Mouse (Mus musculus): ENCODE measurements around the gene Snd1. TPM values are rescaled to one million over a fixed set of nuclear protein-coding genes. Genes with fewer than 3 reads are reported as not detected.

Gene Snd1
- polyA plus RNA-seq, 1 experiment from 2014 or later, result 113 TPM

- no peaks in the 10 kb centered on the region for H3K4me1 ChIP-seq (ENCODE audit: control insufficient read depth, insufficient read depth, low read length)
- peak overlapping the region; percentile 25; the same call in 1 of the 2 replicates for H3K9ac ChIP-seq (replicated peaks; ENCODE audit: low read depth, low read length)
- H3K27me3 ChIP-seq (ENCODE audit: control insufficient read depth, insufficient read depth, low read length), result peaks cover 14% of the 10 kb centered on the region
- no peaks in the 10 kb centered on the region for H3K36me3 ChIP-seq (ENCODE audit: control insufficient read depth, insufficient read depth, low read length)
- ATAC-seq (ENCODE audit: insufficient number of reproducible peaks, insufficient read depth, low FRiP score, low read depth), result peak; percentile 39; the same call in 1 of the 2 replicates
- peak overlapping the region; percentile 61 for H3K4me3 ChIP-seq (ENCODE audit: low read depth, low read length)
- no peaks in the 10 kb centered on the region for H3K9me3 ChIP-seq (ENCODE audit: control insufficient read depth, low read depth, low read length)
- no peak overlapping the region for H3K27ac ChIP-seq (ENCODE audit: low read length)
- WGBS, result 1% methylated on average over 39 of the region's 43 CpGs
- H3K4me2 ChIP-seq (replicated peaks; ENCODE audit: low read depth, low read length), result peak overlapping the region; percentile 100
Measured at GRCm38 (mm10) chr6:28833380-28833822, 358.5 kb downstream of the Snd1 start.

DNA sequence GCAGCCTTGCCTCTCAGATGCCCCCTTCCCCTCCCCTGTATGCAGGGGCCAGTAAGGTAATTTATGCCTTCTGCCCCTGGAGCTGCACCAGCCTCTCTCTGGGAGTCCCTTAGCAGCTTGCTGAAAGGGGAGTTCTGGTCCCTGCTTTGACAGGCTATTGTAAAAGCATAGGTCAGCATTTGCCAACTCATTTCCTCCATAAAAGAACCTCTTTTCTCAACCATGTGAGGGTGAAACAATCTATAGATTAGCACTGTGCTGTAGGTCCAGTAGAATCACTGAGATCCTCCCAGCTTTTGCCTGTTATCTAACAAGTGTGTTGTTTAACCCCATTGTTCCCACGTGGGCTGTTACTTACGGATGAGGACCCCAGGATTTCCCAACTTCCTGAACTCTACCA, 359.1 kb downstream of the Snd1 start:
- H3K4me3 ChIP-seq (ENCODE audit: low read depth, low read length), result 0 out of 2 replicates have a peak overlapping the region, but pooled peaks have one; percentile 61
- WGBS, result 80% methylated on average over 2 of the region's 2 CpGs

DNA sequence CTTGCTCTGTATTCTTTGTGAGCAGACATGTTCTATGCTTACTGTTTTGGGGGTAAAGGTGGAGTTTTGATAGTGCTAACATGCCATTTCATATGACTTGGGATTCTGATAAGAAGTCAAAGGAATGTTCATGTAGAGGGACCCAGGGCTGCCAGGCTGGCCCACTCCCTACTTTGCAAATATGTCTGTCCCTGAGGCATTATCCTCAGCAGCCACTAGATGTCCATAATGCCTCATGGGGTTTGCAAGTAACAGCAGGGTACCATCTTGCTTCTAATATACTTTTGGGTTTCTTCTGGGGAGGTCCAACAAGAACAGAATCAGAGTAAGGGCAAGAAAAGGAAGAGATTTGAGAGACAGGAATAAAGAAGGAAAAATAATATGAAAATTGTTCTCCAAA, 361.7 kb downstream of the Snd1 start:
- Histone ChIP-seq H3K4me2 (replicated peaks; ENCODE audit: low read depth, low read length) (no peak overlapping the region), H3K27me3 (ENCODE audit: control insufficient read depth, insufficient read depth, low read length) (no peaks in the 10 kb centered on the region), H3K27ac (ENCODE audit: low read length) (no peak overlapping the region), H3K9ac (replicated peaks; ENCODE audit: low read depth, low read length) (no peak overlapping the region), H3K9me3 (ENCODE audit: control insufficient read depth, low read depth, low read length) (no peaks in the 10 kb centered on the region), H3K36me3 (ENCODE audit: control insufficient read depth, insufficient read depth, low read length) (no peaks in the 10 kb centered on the region), H3K4me1 (ENCODE audit: control insufficient read depth, insufficient read depth, low read length) (no peaks in the 10 kb centered on the region), H3K4me3 (ENCODE audit: low read depth, low read length) (no peak overlapping the region)
- no peak for ATAC-seq (ENCODE audit: insufficient number of reproducible peaks, insufficient read depth, low FRiP score, low read depth)

More for the DNA sequence above, 359.1 kb downstream of the Snd1 start:
- Histone ChIP-seq H3K9ac (replicated peaks; ENCODE audit: low read depth, low read length) (no peak overlapping the region), H3K36me3 (ENCODE audit: control insufficient read depth, insufficient read depth, low read length) (no peaks in the 10 kb centered on the region), H3K27me3 (ENCODE audit: control insufficient read depth, insufficient read depth, low read length) (peaks cover 14% of the 10 kb centered on the region), H3K4me1 (ENCODE audit: control insufficient read depth, insufficient read depth, low read length) (no peaks in the 10 kb centered on the region), H3K4me2 (replicated peaks; ENCODE audit: low read depth, low read length) (peak overlapping the region; percentile 100), H3K27ac (ENCODE audit: low read length) (no peak overlapping the region), H3K9me3 (ENCODE audit: control insufficient read depth, low read depth, low read length) (no peaks in the 10 kb centered on the region)
- ATAC-seq (ENCODE audit: insufficient number of reproducible peaks, insufficient read depth, low FRiP score, low read depth), result no peak

DNA sequence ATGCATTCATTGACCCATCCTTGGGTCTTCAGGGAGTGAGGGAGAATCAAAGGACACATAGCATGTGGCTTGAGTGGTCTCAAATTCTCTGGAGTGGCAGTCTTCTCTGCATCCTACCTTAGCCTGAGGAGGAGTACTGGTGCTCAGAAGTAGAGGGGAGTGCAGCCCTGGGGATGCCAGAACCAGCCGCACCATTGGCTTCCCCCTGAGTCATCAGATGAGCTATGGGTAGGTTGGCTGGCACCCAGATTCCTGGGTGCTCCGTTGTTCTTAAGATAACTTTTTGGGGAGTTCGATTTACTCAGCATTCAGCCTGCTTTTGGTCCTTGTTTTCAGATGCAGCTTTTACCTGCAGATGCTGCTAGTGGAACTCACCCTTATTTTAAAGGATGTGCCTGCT, 366.6 kb downstream of the Snd1 start:
- no peak for ATAC-seq (ENCODE audit: insufficient number of reproducible peaks, insufficient read depth, low FRiP score, low read depth)
- Histone ChIP-seq H3K36me3 (ENCODE audit: control insufficient read depth, insufficient read depth, low read length) (no peaks in the 10 kb centered on the region), H3K9ac (replicated peaks; ENCODE audit: low read depth, low read length) (no peak overlapping the region), H3K27ac (ENCODE audit: low read length) (no peak overlapping the region), H3K4me1 (ENCODE audit: control insufficient read depth, insufficient read depth, low read length) (no peaks in the 10 kb centered on the region), H3K27me3 (ENCODE audit: control insufficient read depth, insufficient read depth, low read length) (no peaks in the 10 kb centered on the region), H3K4me3 (ENCODE audit: low read depth, low read length) (no peak overlapping the region), H3K4me2 (replicated peaks; ENCODE audit: low read depth, low read length) (no peak overlapping the region), H3K9me3 (ENCODE audit: control insufficient read depth, low read depth, low read length) (no peaks in the 10 kb centered on the region)
- 83% methylated on average over 3 of the region's 3 CpGs for WGBS

DNA sequence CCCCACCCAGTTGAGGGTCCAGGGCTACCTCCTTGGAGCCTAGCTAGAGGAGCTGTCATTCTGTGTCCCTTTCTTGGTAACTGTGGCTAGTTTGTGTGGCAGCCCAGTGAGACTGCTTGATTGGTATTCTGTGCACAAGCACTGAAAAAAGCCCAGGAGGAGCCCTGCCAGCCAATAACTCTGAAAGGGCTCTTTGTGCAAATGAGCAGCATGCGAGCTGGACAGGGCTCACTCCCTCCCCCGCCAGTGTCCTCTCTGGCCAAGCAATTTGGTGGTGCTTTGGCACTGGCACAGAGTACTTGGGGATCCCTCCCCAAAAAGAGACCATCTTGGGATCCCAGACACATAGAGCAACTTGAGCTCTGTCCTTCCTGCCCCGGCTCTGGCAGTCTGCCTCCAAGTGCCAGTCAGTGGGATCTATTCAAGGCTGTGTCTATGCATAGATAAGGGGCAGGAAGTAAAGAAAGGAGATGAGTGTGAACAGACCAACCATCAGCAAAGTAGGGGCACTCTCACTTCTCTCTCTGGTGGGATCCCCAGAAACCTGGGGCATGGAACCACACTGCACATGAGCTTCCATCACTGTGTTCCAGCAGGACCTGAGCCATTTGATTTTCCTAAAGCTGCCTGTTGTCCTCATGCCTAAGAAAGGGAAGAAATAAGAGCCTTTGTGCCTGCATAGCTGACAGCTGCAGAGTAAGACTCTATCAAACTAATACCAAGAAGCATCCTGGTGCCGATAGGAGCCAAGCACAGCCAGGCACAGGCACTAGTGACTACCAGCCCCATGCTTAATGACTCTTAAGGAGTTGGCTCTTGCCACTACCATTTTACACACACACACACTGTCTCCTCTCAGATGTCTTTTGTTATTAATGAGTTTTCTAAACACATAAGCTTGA, 367.7 kb downstream of the Snd1 start:
- Histone ChIP-seq H3K4me3 (ENCODE audit: low read depth, low read length) (no peak overlapping the region), H3K9me3 (ENCODE audit: control insufficient read depth, low read depth, low read length) (no peaks in the 10 kb centered on the region), H3K27ac (ENCODE audit: low read length) (no peak overlapping the region), H3K27me3 (ENCODE audit: control insufficient read depth, insufficient read depth, low read length) (no peaks in the 10 kb centered on the region), H3K4me1 (ENCODE audit: control insufficient read depth, insufficient read depth, low read length) (no peaks in the 10 kb centered on the region), H3K36me3 (ENCODE audit: control insufficient read depth, insufficient read depth, low read length) (no peaks in the 10 kb centered on the region), H3K4me2 (replicated peaks; ENCODE audit: low read depth, low read length) (no peak overlapping the region), H3K9ac (replicated peaks; ENCODE audit: low read depth, low read length) (no peak overlapping the region)
- ATAC-seq (ENCODE audit: insufficient number of reproducible peaks, insufficient read depth, low FRiP score, low read depth), result no peak; the same call in 1 of the 2 replicates
- 78% methylated on average over 4 of the region's 4 CpGs for WGBS

DNA sequence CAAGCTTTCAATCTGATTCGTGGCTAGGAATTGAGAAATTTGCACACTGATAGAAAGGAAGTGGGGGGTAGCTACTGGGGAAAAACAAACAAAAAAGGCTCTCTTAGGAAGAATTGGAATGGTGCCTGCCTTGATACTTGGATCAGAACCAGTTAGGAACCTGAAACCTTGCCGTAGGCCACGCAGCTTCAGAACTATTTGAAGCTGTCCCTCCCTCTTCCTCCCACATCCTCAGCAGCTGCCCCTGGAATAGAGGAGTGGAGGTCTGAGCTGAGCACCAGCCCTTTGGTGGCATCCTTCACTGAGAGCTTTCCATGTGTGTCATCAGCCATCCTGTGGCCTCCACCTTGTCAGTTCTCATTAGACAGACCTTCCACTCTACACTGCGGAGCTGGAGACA, 370.7 kb downstream of the Snd1 start:
- no peak overlapping the region for H3K9ac ChIP-seq (replicated peaks; ENCODE audit: low read depth, low read length)
- no peaks in the 10 kb centered on the region for H3K27me3 ChIP-seq (ENCODE audit: control insufficient read depth, insufficient read depth, low read length)
- no peaks in the 10 kb centered on the region for H3K9me3 ChIP-seq (ENCODE audit: control insufficient read depth, low read depth, low read length)
- no peak overlapping the region for H3K27ac ChIP-seq (ENCODE audit: low read length)
- WGBS, result 57% methylated on average over 4 of the region's 4 CpGs
- no peak overlapping the region for H3K4me2 ChIP-seq (replicated peaks; ENCODE audit: low read depth, low read length)
- no peak for ATAC-seq (ENCODE audit: insufficient number of reproducible peaks, insufficient read depth, low FRiP score, low read depth)
- H3K4me1 ChIP-seq (ENCODE audit: control insufficient read depth, insufficient read depth, low read length), result peaks cover 3% of the 10 kb centered on the region; the same call in 1 of the 2 replicates
- no peak overlapping the region for H3K4me3 ChIP-seq (ENCODE audit: low read depth, low read length)
- no peaks in the 10 kb centered on the region for H3K36me3 ChIP-seq (ENCODE audit: control insufficient read depth, insufficient read depth, low read length)

DNA sequence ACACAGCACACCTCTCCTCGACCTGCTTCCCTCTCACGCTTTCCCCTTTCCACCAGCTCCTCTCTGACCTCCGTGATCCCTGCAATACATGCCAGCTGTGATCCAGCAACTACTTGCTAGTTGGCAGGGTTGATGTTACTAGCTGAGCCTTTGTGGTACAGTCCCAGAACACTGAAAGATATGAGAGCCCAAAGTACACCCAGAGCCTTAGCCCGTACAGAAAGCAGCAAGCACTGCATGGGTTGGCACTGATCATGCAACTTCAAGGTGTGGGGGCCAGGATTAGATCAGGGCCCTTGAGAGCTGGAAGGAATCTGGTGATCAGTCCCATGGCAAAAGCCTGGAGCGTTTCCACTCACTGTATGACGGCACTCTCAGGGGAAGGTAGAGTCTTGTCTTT, 372.7 kb downstream of the Snd1 start:
- Histone ChIP-seq H3K4me3 (ENCODE audit: low read depth, low read length) (no peak overlapping the region), H3K9me3 (ENCODE audit: control insufficient read depth, low read depth, low read length) (no peaks in the 10 kb centered on the region), H3K9ac (replicated peaks; ENCODE audit: low read depth, low read length) (no peak overlapping the region), H3K27me3 (ENCODE audit: control insufficient read depth, insufficient read depth, low read length) (no peaks in the 10 kb centered on the region), H3K4me2 (replicated peaks; ENCODE audit: low read depth, low read length) (no peak overlapping the region), H3K4me1 (ENCODE audit: control insufficient read depth, insufficient read depth, low read length) (peaks cover 3% of the 10 kb centered on the region; the same call in 1 of the 2 replicates), H3K36me3 (ENCODE audit: control insufficient read depth, insufficient read depth, low read length) (no peaks in the 10 kb centered on the region), H3K27ac (ENCODE audit: low read length) (no peak overlapping the region)
- no peak for ATAC-seq (ENCODE audit: insufficient number of reproducible peaks, insufficient read depth, low FRiP score, low read depth)
- WGBS, result 59% methylated on average over 6 of the region's 6 CpGs

- Histone ChIP-seq H3K4me2 (replicated peaks; ENCODE audit: low read depth, low read length) (no peak overlapping the region), H3K9me3 (ENCODE audit: control insufficient read depth, low read depth, low read length) (no peaks in the 10 kb centered on the region), H3K27ac (ENCODE audit: low read length) (no peak overlapping the region), H3K4me3 (ENCODE audit: low read depth, low read length) (no peak overlapping the region), H3K4me1 (ENCODE audit: control insufficient read depth, insufficient read depth, low read length) (peaks cover 3% of the 10 kb centered on the region; the same call in 1 of the 2 replicates), H3K9ac (replicated peaks; ENCODE audit: low read depth, low read length) (no peak overlapping the region), H3K27me3 (ENCODE audit: control insufficient read depth, insufficient read depth, low read length) (no peaks in the 10 kb centered on the region), H3K36me3 (ENCODE audit: control insufficient read depth, insufficient read depth, low read length) (no peaks in the 10 kb centered on the region)
- no peak for ATAC-seq (ENCODE audit: insufficient number of reproducible peaks, insufficient read depth, low FRiP score, low read depth)
- WGBS, result 62% methylated on average over 6 of the region's 6 CpGs
Measured at GRCm38 (mm10) chr6:28848285-28848794, 373.4 kb downstream of the Snd1 start.
